11 mouse cellular contexts compared by ENCODE assay signal in genomic region chr16:25417875-25418630, GRCm38 (mm10).
DNase-seq lines count a peak whose midpoint lies in the region; ATAC-seq and TF ChIP-seq lines count a peak whose summit lies in the region.
"Had no signal": no experiment of that assay in that cellular context is flagged by ENCODE, and none has a peak within 500 bp of the region (broad histone marks: within the 10 kb centered on the region; RNA-seq: fewer than 3 reads in every experiment).

No protein-coding gene starts in this region.

- WGBS in heart, embryonic 16.5 days: 33% methylated on average over 11 of the region's 11 CpGs

- no peak for TF ChIP-seq CTCF in brain, embryonic 14.5 days (IDR thresholded peaks at IDR 0.05; ENCODE audit: borderline replicate concordance, extremely low read depth, insufficient read depth, insufficient read length)

- H3K4me1 ChIP-seq in heart, embryonic 16.5 days (ENCODE audit: control insufficient read depth, insufficient read depth, low read length): peaks cover 4% of the 10 kb centered on the region; the same call in 1 of the 2 replicates
- H3K4me1 ChIP-seq: heart, embryonic 15.5 days; liver, embryonic 13.5 days had no signal

- no peaks in the 10 kb centered on the region for H3K27me3 ChIP-seq in heart, embryonic 16.5 days (ENCODE audit: control insufficient read depth, insufficient read depth, low read length)
- H3K27me3 ChIP-seq: heart, embryonic 15.5 days; liver, embryonic 13.5 days had no signal

- DNase-seq in heart, postnatal 36 days: no peak
- DNase-seq in brain, embryonic 14.5 days (ENCODE audit: low read depth): peak; percentile 48
- DNase-seq in kidney, postnatal 10 days: peak; percentile 14
- peak; percentile 46 for DNase-seq in lung, postnatal 14 days
- no peak for DNase-seq in testis, postnatal 10 days (ENCODE audit: low spot score)
- no peak for DNase-seq in right cerebral cortex, postnatal 14 days
- DNase-seq in gastrocnemius, postnatal 36 days: no peak
- DNase-seq: cerebellum, postnatal 36 days; liver, embryonic 13.5 days had no signal

- no peaks in the 10 kb centered on the region for H3K36me3 ChIP-seq in heart, embryonic 16.5 days (ENCODE audit: control insufficient read depth, insufficient read depth)
- H3K36me3 ChIP-seq: heart, embryonic 15.5 days; liver, embryonic 13.5 days had no signal

- H3K4me2 ChIP-seq in heart, embryonic 16.5 days (ENCODE audit: low read depth, low read length): no peak overlapping the region
- H3K4me2 ChIP-seq: heart, embryonic 15.5 days; liver, embryonic 13.5 days had no signal

- H3K9ac ChIP-seq in heart, embryonic 16.5 days (ENCODE audit: low read length): no peak overlapping the region; the same call in 1 of the 2 replicates
- H3K9ac ChIP-seq: heart, embryonic 15.5 days; liver, embryonic 13.5 days had no signal

- no peaks in the 10 kb centered on the region for H3K9me3 ChIP-seq in heart, embryonic 16.5 days (replicated peaks; ENCODE audit: control insufficient read depth, low read length)
- H3K9me3 ChIP-seq: heart, embryonic 15.5 days; liver, embryonic 13.5 days had no signal

- peak overlapping the region; percentile 14 for H3K27ac ChIP-seq in heart, embryonic 16.5 days (ENCODE audit: low read length)
- H3K27ac ChIP-seq: heart, embryonic 15.5 days; liver, embryonic 13.5 days had no signal

- no peak for ATAC-seq in heart, embryonic 16.5 days (replicated peaks; ENCODE audit: extremely low read depth, insufficient read depth, low FRiP score)

- TF ChIP-seq POLR2A in brain, embryonic 14.5 days (IDR thresholded peaks at IDR 0.05; ENCODE audit: borderline replicate concordance, extremely low read depth, insufficient read depth, insufficient read length, poor library complexity, severe bottlenecking): no peak

- no peak overlapping the region for H3K4me3 ChIP-seq in heart, embryonic 16.5 days (ENCODE audit: low read length)
- H3K4me3 ChIP-seq: heart, embryonic 15.5 days; liver, embryonic 13.5 days had no signal

- intact Hi-C loops in heart, postnatal 36 days (cut with DNase I): no loop called here
- intact Hi-C loops in gastrocnemius, postnatal 36 days (cut with DNase I): no loop called here

Comparison
In these comparisons a context has a peak if more than half of its experiments do, and no peak if none do; other contexts are left out.
1. DNase-seq: peak in brain, embryonic 14.5 days (single experiment), kidney, postnatal 10 days (single experiment) and lung, postnatal 14 days (single experiment); none in heart, postnatal 36 days (0 of 2), testis, postnatal 10 days (single experiment), right cerebral cortex, postnatal 14 days (single experiment) and gastrocnemius, postnatal 36 days (0 of 2).